Mouse (Mus musculus) CD4-positive naive resting alpha-beta T cell, adult 57 days (primary cell): Measurements from ENCODE around the gene Srgap2. TPM values are rescaled to one million over a fixed set of nuclear protein-coding genes. Genes with fewer than 3 reads are reported as not detected.

Experiments
- total RNA-seq: library from RNA; stranded (reverse); gene quantifications from one replicate; pipeline ENCODE4 v1.2.4, GENCODE M21; 2023

The Srgap2 gene
- total RNA-seq, result 68.5 TPM

DNA sequence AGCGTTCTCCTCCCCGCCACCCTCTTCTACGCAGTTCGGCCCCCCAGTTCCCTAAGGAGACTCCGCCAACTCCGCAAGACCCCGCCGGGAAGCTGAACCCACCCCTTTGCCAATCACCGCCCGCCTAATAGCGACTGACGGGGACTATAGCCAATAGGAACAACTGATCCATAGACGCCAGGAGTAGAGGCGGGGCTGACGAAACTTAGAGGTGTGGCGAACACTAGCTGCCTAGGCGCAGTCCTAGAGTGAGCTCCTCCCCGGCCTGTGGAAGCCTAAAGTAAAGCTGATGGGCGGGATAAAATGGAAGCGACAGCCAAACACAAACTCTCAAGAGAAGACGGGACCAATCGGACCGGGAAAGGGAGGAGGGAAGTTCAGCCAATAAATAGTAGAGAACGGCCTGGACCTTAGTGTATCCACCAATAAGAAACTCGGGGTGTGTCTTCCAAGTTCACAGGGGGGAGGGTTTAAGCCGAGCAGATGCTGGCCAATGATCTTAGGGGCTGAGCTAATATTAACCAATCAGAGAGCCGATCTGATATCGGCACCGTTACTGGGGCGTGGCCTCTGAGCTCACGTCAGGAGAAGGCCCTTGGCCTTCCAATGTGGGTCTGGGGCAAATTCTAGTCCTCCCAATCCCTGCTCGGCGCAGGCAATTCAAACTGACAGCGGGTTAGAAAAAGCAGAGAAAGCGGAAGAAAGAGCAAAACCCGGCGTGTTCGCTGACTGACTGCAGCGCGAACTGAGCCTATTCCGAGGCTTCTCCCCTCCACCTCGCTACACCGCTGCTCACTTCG is at the start of gene Srgap2, which contains the start of gene Fam72a:
Srgap2 (minus strand) TSS at position 72 of the 800 bp plus-strand sequence.
Fam72a (plus strand) TSS at position 623 of the 800 bp plus-strand sequence.

GRCm38 (mm10) chr1:131279456-131279776 is 247.7 kb downstream of the Srgap2 start, which contains the start of gene Ikbke:
TSS of gene Ikbke (minus strand) at chr1:131279606.

DNA sequence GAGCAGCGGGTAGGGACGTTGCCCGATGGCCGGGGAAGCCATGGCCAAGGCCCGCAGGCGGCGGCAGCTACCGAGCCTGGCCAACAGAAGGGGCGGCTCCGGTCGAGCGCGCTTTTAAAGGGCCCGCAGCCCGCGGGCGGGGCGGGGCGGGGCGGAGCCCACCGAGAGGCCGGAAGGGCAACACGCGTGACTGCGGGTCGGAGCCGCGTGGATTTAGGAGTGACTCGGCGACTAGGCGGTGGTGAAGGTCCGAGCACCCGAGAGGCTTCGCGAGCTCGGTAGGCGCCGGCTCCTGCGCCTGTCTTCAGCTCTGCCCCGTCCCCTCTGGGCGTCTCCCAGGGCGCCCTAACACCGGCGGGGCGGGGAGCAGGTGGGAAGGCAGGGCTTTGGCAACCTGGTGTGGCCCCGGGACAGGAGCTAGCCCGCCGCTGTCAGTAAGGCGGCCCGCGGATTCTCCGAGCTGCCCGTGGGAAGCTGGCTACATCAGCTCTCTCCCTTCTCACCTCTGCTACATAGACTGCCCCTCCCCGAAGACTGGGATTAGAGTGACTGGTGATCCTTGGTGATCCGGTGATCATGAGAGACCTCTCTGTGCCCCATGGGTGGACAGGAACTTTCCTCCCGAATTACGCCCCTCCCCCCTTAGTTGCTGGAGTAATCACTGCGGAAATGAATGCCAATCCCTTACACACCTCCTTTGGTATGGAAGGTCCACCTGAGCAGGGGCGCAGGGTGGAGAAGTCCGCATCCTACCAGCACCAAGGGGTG is 281.9 kb downstream of the Srgap2 start, which contains the start of gene Rassf5:
Rassf5 (minus strand) TSS at position 170 of the 768 bp plus-strand sequence.

Other genes starting within 250 kb of the Srgap2 start
- gene Ikbke, start 247.7 kb downstream of the Srgap2 start, total RNA-seq, result 332 TPM
- 0.44 TPM for gene Fam72a, start 551 bp upstream of the Srgap2 start, total RNA-seq
- not detected for gene Avpr1b, start 71.9 kb upstream of the Srgap2 start, total RNA-seq
- 193 TPM for gene Ctse, start 111.0 kb upstream of the Srgap2 start, total RNA-seq
- 1.5 TPM for gene Rab7b, start 161.3 kb upstream of the Srgap2 start, total RNA-seq
- gene Slc26a9, start 216.7 kb upstream of the Srgap2 start, total RNA-seq, result not detected